Mouse (Mus musculus) hindbrain, embryonic 12.5 days (tissue): ENCODE measurements around the gene Epb41. TPM values are rescaled to one million over a fixed set of nuclear protein-coding genes. Genes with fewer than 3 reads are reported as not detected.

ENCODE experiments used
- ATAC-seq: fragments of 200-750 bp; cut with Nextera tagmentation; 2 replicates; pipeline ENCODE4 v1.8.0; 2017; ENCODE audit warnings: moderate TSS enrichment; ENCODE audit not compliant: low FRiP score
- H3K27ac ChIP-seq: fragments of 300-500 bp; sonication (generic); 2 replicates; pipeline ENCODE4 v1.5.1; 2016; ENCODE audit warnings: mild to moderate bottlenecking
- H3K27me3 ChIP-seq: fragments of 300-500 bp; sonication (generic); 2 replicates; pipeline ENCODE4 v1.6.1; 2016; ENCODE audit warnings: mild to moderate bottlenecking
- H3K36me3 ChIP-seq: fragments of 300-500 bp; sonication (generic); 2 replicates; pipeline ENCODE4 v1.6.1; 2016; ENCODE audit warnings: mild to moderate bottlenecking
- H3K4me1 ChIP-seq: fragments of 300-500 bp; sonication (generic); 2 replicates; pipeline ENCODE4 v1.6.1; 2016
- H3K4me2 ChIP-seq: fragments of 300-500 bp; sonication (generic); replicated peaks from 2 replicates; pipeline ENCODE4 v1.6.1; 2016; ENCODE audit warnings: mild to moderate bottlenecking
- H3K4me3 ChIP-seq: fragments of 300-500 bp; sonication (generic); 2 replicates; pipeline ENCODE4 v1.5.1; 2016; ENCODE audit warnings: mild to moderate bottlenecking
- H3K9ac ChIP-seq: fragments of 300-500 bp; sonication (generic); 2 replicates; pipeline ENCODE4 v1.6.1; 2016; ENCODE audit warnings: mild to moderate bottlenecking, moderate library complexity
- H3K9me3 ChIP-seq: fragments of 300-500 bp; sonication (generic); replicated peaks from 2 replicates; pipeline ENCODE4 v1.6.1; 2016; ENCODE audit warnings: mild to moderate bottlenecking
- WGBS: fragments of 180-500 bp; shearing (Covaris S2); methylation state at CpG from one replicate; pipeline ENCODE4 v1.1.7; 2016; 5-methylcytosine and 5-hydroxymethylcytosine counted together
- polyA plus RNA-seq: library from polyadenylated mRNA; unstranded; fragments of >200 nt; fragmentation: Nextera tagmentation; extraction: Ambion mirVana; gene quantifications from 2 replicates; pipeline ENCODE4 v1.2.1, GENCODE M21; 2016

Gene Epb41
- polyA plus RNA-seq, 1 experiment from 2014 or later = 198 TPM

DNA sequence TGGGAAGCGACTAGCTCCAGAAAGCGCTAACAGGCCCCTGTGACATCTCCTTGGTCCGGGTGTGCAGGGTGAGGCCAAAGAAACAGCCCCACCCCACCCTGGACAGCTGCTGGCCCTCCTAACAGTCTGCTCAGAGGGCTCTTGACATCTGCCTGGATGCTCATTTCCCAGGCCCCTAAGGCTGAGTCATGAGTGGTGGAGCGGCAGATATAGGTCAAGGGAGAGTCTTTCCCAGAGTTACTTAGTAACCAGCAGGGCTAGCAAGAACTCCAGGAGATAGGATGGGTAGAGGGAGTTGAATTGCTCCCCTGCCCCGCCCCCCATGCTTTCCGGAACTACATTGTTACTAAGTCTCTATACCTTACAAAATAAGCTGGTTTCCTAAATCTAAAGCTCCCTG lies 18.0 kb upstream of the Epb41 start:
- no peaks in the 10 kb centered on the region for H3K4me1 ChIP-seq
- H3K9ac ChIP-seq = no peak overlapping the region
- no peak overlapping the region for H3K4me2 ChIP-seq
- H3K27ac ChIP-seq = no peak overlapping the region
- no peaks in the 10 kb centered on the region; the same call in 1 of the 2 replicates for H3K27me3 ChIP-seq
- no peak for ATAC-seq
- 83% methylated on average over 6 of the region's 6 CpGs for WGBS
- H3K4me3 ChIP-seq = no peak overlapping the region
- no peaks in the 10 kb centered on the region for H3K36me3 ChIP-seq
- H3K9me3 ChIP-seq = no peaks in the 10 kb centered on the region

DNA sequence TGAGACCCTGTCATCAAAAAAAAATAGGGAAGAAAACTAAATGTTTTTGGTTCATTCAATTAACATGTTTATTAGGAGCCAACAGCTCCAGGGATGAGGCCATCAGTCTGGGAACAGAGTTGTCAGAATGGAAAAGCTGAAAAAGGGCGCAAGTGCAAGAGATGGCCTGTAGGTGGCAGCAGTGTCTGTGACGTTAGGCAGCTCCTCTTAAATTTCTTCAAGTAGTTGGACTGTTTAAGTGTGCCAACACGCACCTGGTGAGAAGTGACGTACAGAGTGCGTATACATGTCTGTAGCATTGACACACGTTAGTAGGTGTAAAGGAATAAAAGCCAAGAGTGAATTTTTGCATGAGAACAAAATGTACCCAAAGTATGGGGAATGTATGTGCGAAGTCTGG lies 13.8 kb upstream of the Epb41 start:
- Histone ChIP-seq H3K36me3 (no peaks in the 10 kb centered on the region), H3K9me3 (no peaks in the 10 kb centered on the region), H3K4me2 (no peak overlapping the region), H3K4me1 (peaks cover 4% of the 10 kb centered on the region; the same call in 1 of the 2 replicates), H3K4me3 (no peak overlapping the region), H3K27me3 (no peaks in the 10 kb centered on the region), H3K9ac (no peak overlapping the region), H3K27ac (no peak overlapping the region)
- 18% methylated on average over 7 of the region's 7 CpGs for WGBS
- ATAC-seq = no peak

DNA sequence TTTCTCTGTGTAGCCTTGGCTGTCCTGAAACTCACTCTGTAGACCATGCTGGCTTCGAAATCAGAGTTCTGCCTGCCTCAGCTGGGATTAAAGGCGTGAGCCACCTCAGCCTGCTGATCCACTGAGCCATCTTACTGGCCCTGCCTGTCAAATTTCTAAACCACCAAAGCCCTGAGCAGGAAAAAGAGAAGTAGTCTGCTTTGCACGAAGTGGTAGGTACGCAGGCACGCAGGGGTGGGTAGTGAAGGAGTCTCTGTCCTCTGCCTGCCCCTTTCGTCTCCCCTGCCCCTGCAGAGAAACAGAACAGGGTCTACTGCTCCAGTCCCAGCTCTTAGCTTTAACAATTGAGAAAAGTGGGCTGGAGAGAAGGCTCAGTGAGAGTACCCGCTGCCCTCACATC lies 10.0 kb upstream of the Epb41 start:
- 78% methylated on average over 7 of the region's 7 CpGs for WGBS
- H3K9me3 ChIP-seq = no peaks in the 10 kb centered on the region
- no peak overlapping the region for H3K4me3 ChIP-seq
- H3K4me2 ChIP-seq = no peak overlapping the region
- H3K9ac ChIP-seq = no peak overlapping the region
- peaks cover 6% of the 10 kb centered on the region; the same call in 1 of the 2 replicates for H3K4me1 ChIP-seq
- no peak for ATAC-seq
- H3K27me3 ChIP-seq = no peaks in the 10 kb centered on the region
- H3K27ac ChIP-seq = no peak overlapping the region
- no peaks in the 10 kb centered on the region for H3K36me3 ChIP-seq

DNA sequence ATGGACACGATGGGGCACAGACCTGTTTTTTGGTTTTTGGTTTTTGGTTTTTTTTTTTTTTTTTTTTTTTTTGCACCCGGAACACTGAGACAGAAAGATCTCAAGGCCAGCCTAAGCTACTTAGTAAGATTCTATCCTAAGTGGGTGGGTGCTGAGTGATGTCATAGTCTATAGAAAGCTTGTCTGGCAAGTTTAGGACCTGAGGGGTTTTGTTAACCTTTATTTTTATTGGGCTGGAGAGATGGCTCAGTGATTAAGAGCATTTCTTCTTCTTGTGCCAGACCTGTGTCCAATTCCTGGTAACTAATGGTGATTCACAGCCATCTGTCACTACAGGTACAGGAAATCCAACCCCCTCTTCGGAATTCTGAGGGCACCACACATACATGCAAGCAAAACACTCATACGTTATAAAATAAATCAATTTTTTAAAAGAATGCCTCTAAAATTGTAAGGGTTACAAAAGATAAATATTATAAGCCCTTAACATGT lies 5.4 kb upstream of the Epb41 start:
- H3K27ac ChIP-seq = no peak overlapping the region
- H3K27me3 ChIP-seq = no peaks in the 10 kb centered on the region
- no peak overlapping the region for H3K4me2 ChIP-seq
- H3K9ac ChIP-seq = no peak overlapping the region
- no peaks in the 10 kb centered on the region for H3K36me3 ChIP-seq
- H3K9me3 ChIP-seq = no peaks in the 10 kb centered on the region
- WGBS = 74% methylated on average over 4 of the region's 4 CpGs
- H3K4me3 ChIP-seq = no peak overlapping the region
- ATAC-seq = no peak
- H3K4me1 ChIP-seq = peaks cover 13% of the 10 kb centered on the region

DNA sequence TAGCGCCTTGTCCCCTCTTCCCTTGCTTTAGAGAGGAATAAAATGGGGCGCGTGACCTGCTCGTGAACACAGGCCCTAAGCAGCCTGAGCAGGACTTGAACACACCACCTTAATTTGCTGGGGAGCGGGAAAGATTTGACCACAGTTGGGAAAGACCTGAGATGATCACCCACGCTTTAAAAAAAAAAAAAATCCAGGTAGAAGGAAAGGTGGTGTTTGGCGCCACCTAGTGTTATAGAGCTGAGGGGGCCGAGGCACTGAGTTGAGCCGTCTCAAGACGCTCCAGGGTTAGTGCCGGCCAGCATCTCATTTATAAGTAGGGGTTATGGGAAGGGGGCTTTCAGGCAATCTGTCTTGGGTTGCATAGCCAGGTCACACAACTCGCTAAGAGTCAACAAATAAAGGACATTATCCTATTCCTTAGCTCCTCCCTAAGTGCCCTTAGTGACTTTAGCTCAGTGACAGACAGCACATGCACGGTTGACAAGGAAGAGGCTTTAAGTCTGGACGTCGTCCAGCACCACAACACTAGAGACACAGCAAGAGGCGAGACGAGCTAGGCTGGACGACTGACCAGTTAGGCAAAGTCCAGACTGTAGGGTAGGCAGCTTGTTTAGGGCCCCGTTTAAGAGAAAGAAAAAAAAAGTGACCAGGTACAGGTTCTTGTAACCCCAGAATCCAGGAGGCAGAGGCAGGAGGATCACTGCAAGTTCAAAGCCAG lies 4.6 kb upstream of the Epb41 start:
- ATAC-seq = no peak
- WGBS = 16% methylated on average over 19 of the region's 19 CpGs
- no peak overlapping the region for H3K9ac ChIP-seq
- no peak overlapping the region for H3K4me3 ChIP-seq
- H3K9me3 ChIP-seq = no peaks in the 10 kb centered on the region
- H3K4me2 ChIP-seq = no peak overlapping the region; the same call in 1 of the 2 replicates
- H3K4me1 ChIP-seq = peaks cover 13% of the 10 kb centered on the region
- no peaks in the 10 kb centered on the region for H3K27me3 ChIP-seq
- H3K36me3 ChIP-seq = no peaks in the 10 kb centered on the region
- H3K27ac ChIP-seq = no peak overlapping the region

DNA sequence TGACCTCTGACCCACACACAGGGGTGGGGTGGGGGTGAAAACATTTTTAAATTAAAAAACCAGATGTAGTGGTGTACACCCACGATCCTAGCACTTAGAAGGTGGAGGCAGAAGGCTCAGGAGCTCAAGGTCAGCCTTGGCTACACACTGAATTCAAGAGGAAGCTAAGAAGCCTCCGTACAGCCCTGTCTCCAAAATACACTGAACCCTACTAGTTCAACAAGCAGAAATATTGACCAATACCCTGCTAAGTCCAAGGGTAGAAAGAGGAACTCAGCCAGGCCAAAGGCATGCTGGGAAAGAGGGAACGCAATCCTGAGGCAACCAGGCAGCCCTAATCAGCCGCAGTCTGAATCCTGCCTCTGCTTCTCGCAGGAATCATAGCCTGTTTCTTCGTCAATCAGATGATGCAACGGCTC lies 3.2 kb upstream of the Epb41 start:
- Histone ChIP-seq H3K36me3 (no peaks in the 10 kb centered on the region), H3K4me3 (no peak overlapping the region), H3K4me1 (peaks cover 20% of the 10 kb centered on the region), H3K9me3 (no peaks in the 10 kb centered on the region), H3K27me3 (peaks cover 7% of the 10 kb centered on the region), H3K9ac (no peak overlapping the region), H3K27ac (0 out of 2 replicates have a peak overlapping the region, but pooled peaks have one; percentile 12), H3K4me2 (no peak overlapping the region)
- WGBS = 63% methylated on average over 7 of the region's 7 CpGs
- ATAC-seq = no peak

DNA sequence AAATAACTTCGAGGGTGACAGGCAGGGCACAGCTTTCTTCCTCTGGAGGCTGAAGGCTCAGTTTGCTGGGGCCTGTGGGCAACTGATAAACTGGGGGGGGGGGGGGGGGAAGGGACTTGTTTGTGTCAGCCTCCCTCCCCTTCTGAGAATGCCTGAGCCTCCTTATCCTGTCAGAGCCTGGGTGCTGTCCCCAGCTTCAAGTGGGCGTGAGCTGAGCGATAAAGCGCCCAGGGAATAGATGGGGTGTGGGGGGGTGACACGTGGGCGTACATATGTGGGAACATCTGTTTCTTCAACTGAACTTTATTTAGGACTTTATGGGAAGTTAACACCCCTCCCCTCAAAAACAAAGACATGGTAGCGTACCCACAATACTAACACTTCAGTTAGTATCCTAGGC lies 2.3 kb upstream of the Epb41 start:
- Histone ChIP-seq H3K4me2 (no peak overlapping the region), H3K36me3 (no peaks in the 10 kb centered on the region), H3K9ac (no peak overlapping the region), H3K27me3 (peaks cover 11% of the 10 kb centered on the region), H3K27ac (no peak overlapping the region), H3K4me3 (no peak overlapping the region), H3K4me1 (peaks cover 24% of the 10 kb centered on the region), H3K9me3 (no peaks in the 10 kb centered on the region)
- WGBS = 65% methylated on average over 7 of the region's 7 CpGs
- no peak for ATAC-seq

DNA sequence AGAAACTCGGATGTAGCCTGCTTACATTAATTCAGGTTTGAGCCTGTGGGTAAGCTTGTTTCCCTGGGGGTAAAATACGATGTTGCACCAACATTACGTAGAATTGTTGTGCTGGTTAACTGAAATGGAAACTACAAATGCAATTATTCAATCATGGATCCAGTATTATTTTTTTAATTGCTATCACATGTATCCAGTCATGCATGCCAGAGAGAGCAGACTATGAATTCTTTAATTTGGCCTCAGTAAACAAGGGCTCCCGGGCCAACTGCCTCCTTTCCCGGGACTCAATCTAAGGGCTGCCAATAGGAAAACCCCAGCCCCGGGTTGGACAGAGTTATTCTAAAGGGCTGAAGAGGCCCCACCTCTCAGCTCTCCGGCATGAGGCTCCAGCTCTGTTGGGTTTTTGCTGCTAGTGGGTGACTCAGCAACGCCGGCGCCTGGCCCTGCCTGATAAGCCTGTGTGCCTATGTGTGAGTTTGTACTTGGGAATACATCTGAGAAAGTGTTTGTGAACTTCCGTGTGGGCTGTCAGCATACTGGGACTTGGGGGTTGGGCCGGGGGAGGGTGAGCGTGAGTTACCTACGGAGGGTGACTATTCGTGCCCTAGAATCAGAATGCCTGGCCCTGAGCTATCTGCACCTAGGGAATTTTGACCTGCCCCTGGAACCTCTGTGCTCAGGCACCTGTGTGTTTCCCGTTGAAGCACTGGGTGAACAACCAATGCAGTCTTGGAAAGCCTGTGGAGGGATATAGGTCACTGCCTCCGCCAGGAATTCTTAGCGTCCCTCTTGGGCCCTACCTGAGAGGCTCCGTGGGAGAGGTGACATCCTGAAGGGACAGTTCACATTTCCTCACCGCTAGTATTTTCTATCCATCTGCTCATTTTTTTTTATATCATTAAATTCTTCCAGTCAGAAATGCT lies 1.6 kb upstream of the Epb41 start:
- peaks cover 11% of the 10 kb centered on the region for H3K27me3 ChIP-seq
- no peaks in the 10 kb centered on the region for H3K9me3 ChIP-seq
- no peaks in the 10 kb centered on the region for H3K36me3 ChIP-seq
- 33% methylated on average over 20 of the region's 20 CpGs for WGBS
- no peak overlapping the region for H3K4me3 ChIP-seq
- ATAC-seq = no peak
- H3K27ac ChIP-seq = 0 out of 2 replicates have a peak overlapping the region, but pooled peaks have one; percentile 35
- peaks cover 24% of the 10 kb centered on the region for H3K4me1 ChIP-seq
- H3K4me2 ChIP-seq = no peak overlapping the region
- H3K9ac ChIP-seq = no peak overlapping the region

DNA sequence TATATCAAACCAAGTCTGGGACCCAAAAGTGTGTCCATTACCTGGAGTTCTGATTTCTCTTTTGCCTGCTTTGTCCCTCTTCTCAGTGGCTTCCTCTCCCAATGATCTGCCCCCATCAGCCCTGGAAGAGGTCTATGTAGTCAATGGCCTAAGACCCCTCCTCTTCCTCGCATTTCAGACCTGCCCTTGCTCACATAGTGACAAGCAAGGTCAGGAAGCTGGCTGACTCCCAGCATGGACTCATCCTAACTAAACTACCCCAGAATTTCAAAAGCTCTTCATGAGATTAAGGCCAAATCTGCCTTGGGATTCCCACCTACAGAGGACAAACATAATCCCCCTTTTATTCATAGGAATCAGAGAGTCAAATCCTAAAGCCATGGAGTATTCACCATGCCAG lies 675 bp upstream of the Epb41 start:
- H3K36me3 ChIP-seq = no peaks in the 10 kb centered on the region
- H3K27me3 ChIP-seq = peaks cover 11% of the 10 kb centered on the region
- no peak overlapping the region for H3K9ac ChIP-seq
- H3K4me3 ChIP-seq = peak overlapping the region; percentile 78; the same call in 1 of the 2 replicates
- H3K4me1 ChIP-seq = peaks cover 24% of the 10 kb centered on the region
- no peaks in the 10 kb centered on the region for H3K9me3 ChIP-seq
- 45% methylated on average over 1 of the region's 1 CpGs for whole genome bisulfite sequencing
- ATAC-seq = no peak
- peak overlapping the region; percentile 99; the same call in 1 of the 2 replicates for H3K4me2 ChIP-seq
- no peak overlapping the region for H3K27ac ChIP-seq

DNA sequence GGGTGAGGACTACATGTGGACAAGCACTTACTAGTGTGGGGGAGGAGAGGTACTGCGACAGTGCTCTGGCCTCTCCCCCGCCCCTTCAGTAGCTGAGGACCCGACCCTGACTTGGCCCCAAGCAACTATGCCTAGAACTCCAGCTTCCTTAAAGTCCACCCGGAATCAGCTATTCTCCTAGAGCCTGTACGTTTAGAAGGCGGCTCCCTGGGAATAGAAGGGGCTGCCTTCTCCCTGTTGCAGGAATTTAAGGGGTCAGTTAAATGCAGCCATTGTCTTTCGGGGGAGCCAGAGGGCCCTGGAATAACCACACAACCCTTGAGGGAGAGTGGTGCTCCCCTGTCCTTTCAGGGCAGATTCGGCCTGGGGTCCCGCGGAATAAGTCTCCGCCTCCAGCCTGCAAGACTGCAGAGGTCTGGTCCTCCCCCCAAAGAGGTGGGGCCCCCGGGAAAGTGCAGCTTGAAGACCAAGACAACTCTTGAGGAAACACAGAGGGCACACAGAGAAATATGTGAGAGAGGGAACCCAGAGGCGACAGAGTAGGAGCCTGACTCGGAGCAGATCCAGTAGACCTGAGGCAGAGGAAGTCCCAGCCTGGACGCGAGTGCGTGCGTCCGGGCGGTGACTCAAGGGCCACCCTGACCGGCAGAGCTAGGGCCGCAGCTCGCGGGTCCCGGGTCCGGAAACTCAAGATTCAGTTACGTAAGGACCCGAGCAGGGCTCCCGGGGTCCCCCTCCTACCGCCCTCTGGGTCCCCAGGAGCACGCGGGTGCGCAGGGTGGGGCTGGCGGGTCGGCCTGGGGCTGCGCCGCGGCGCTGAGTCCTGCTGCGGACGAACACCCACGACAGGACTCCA lies 816 bp downstream of the Epb41 start, which contains the start of gene Gm10300:
Gene Gm10300, plus strand, starts transcription at position 621 of the 856 bp plus-strand sequence.
- peak within 1 kb of the TSS; percentile 78 for H3K4me3 ChIP-seq
- peaks cover 11% of the 10 kb centered on the region for H3K27me3 ChIP-seq
- H3K9me3 ChIP-seq = no peaks in the 10 kb centered on the region
- H3K9ac ChIP-seq = peak within 1 kb of the TSS; percentile 71
- peaks cover 24% of the 10 kb centered on the region for H3K4me1 ChIP-seq
- H3K27ac ChIP-seq = peak within 1 kb of the TSS; percentile 17; the same call in 1 of the 2 replicates
- WGBS = 1% methylated on average over 42 of the region's 42 CpGs
- no peaks in the 10 kb centered on the region for H3K36me3 ChIP-seq
- H3K4me2 ChIP-seq = peak within 1 kb of the TSS; percentile 99
- ATAC-seq = peak; percentile 53

DNA sequence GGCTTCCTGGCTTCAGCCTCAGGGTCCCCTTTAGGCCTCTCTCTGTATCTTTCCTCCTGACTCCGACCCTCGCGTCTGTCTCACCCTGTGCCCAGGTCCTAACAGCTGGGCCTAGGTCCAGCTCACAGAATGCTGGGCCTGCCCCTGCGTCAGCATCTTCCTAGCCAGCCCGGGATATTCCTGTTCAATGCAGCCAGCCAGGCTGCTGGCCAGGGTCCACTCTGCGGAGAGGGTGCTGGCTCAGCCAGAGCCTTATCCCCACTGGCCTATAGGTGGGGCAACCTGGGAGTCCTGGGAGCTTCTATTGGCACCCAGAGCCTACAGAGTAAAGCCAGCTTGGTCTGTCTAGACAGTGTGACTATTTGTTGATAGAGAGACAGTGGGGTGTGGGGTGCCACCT lies 2.2 kb downstream of the Epb41 start:
- ATAC-seq = no peak
- Histone ChIP-seq H3K27ac (no peak overlapping the region), H3K4me3 (no peak overlapping the region), H3K27me3 (peaks cover 11% of the 10 kb centered on the region), H3K9ac (no peak overlapping the region), H3K4me1 (peaks cover 24% of the 10 kb centered on the region), H3K4me2 (no peak overlapping the region), H3K36me3 (no peaks in the 10 kb centered on the region), H3K9me3 (no peaks in the 10 kb centered on the region)
- WGBS = 70% methylated on average over 6 of the region's 6 CpGs
